Mouse (Mus musculus) hindlimb bud, embryonic 11.5 days (tissue): ENCODE data around the gene Rtn4ip1.

Experiments used
- DNase-seq: peaks from one replicate; pipeline ENCODE4 v3.0.0-alpha.2; 2012; ENCODE audit warnings: low read depth, low spot score; ENCODE audit errors: extremely low spot score

Gene Rtn4ip1

GRCm38 (mm10) chr10:44002004-44002940 lies 100.7 kb downstream of the Rtn4ip1 start:
- DNase-seq, result no peak

- DNase-seq, result no peak
Observed at GRCm38 (mm10) chr10:44002995-44003524, 101.5 kb downstream of the Rtn4ip1 start.

- no peak for DNase-seq
Observed at GRCm38 (mm10) chr10:44003551-44004151, 102.0 kb downstream of the Rtn4ip1 start.

GRCm38 (mm10) chr10:44004221-44004751 lies 102.7 kb downstream of the Rtn4ip1 start:
- DNase-seq, result no peak

GRCm38 (mm10) chr10:44005677-44006641 lies 104.4 kb downstream of the Rtn4ip1 start:
- DNase-seq, result no peak
